Mouse (Mus musculus) embryo, embryonic 10.5 days (tissue): ENCODE measurements around the gene Ankrd13c.
"Not testable (repeated sequence)": the region's sequence is repeated elsewhere in the genome, so short reads cannot be mapped to it uniquely, and the experiment has no call there.

Experiments
- DNase-seq: peaks from one replicate; pipeline ENCODE4 v3.0.0-alpha.2; 2015; ENCODE audit warnings: low spot score

Gene Ankrd13c

GRCm38 (mm10) chr3:157946843-157947358, at the start of gene Ankrd13c:
Gene Ankrd13c (plus strand): TSS chr3:157947239.
- DNase-seq = peak; percentile 94

- no peak for DNase-seq
Measured at GRCm38 (mm10) chr3:157897645-157898044, 49.4 kb upstream of the Ankrd13c start.

GRCm38 (mm10) chr3:157899986-157900385, 47.1 kb upstream of the Ankrd13c start:
- no peak for DNase-seq

- DNase-seq = no peak
Measured at GRCm38 (mm10) chr3:157901721-157902120, 45.3 kb upstream of the Ankrd13c start.

- no peak for DNase-seq
Measured at GRCm38 (mm10) chr3:157908166-157908565, 38.9 kb upstream of the Ankrd13c start.

- DNase-seq = no peak
Measured at GRCm38 (mm10) chr3:157910262-157910661, 36.8 kb upstream of the Ankrd13c start.

GRCm38 (mm10) chr3:157912155-157912554, 34.9 kb upstream of the Ankrd13c start:
- no peak for DNase-seq

GRCm38 (mm10) chr3:157916336-157916735, 30.7 kb upstream of the Ankrd13c start:
- DNase-seq = no peak

- DNase-seq = no peak
Measured at GRCm38 (mm10) chr3:157921376-157921775, 25.7 kb upstream of the Ankrd13c start.

- no peak for DNase-seq
Measured at GRCm38 (mm10) chr3:157923268-157923835, 23.7 kb upstream of the Ankrd13c start.

- DNase-seq = peak; percentile 96
Measured at GRCm38 (mm10) chr3:157924692-157925328, 22.2 kb upstream of the Ankrd13c start, which contains the start of gene Cth. Gene Cth (minus strand): TSS chr3:157925077.

- no peak for DNase-seq
Measured at GRCm38 (mm10) chr3:157925706-157926510, 21.1 kb upstream of the Ankrd13c start.

GRCm38 (mm10) chr3:157926761-157927160, 20.3 kb upstream of the Ankrd13c start:
- no peak for DNase-seq

- DNase-seq = no peak
Measured at GRCm38 (mm10) chr3:157928731-157929130, 18.3 kb upstream of the Ankrd13c start.

- no peak for DNase-seq
Measured at GRCm38 (mm10) chr3:157929417-157929816, 17.6 kb upstream of the Ankrd13c start.

GRCm38 (mm10) chr3:157931592-157931991, 15.4 kb upstream of the Ankrd13c start:
- no peak for DNase-seq

GRCm38 (mm10) chr3:157932074-157932473, 15.0 kb upstream of the Ankrd13c start:
- DNase-seq = no peak

GRCm38 (mm10) chr3:157933223-157933622, 13.8 kb upstream of the Ankrd13c start:
- not testable (repeated sequence) for DNase-seq

GRCm38 (mm10) chr3:157934301-157934823, 12.7 kb upstream of the Ankrd13c start:
- no peak for DNase-seq

GRCm38 (mm10) chr3:157938585-157938984, 8.5 kb upstream of the Ankrd13c start:
- DNase-seq = no peak

GRCm38 (mm10) chr3:157947383-157948280, 593 bp downstream of the Ankrd13c start:
- peak; percentile 16 for DNase-seq
